In genomic region chr13:93338394-93338793, GRCm38 (mm10) we compare ENCODE assay signal across 19 mouse cellular contexts. TPM values are rescaled to one million over a fixed set of nuclear protein-coding genes. Genes with fewer than 3 reads are reported as not detected.
DNase-seq lines count a peak whose midpoint lies in the region; ATAC-seq lines count a peak whose summit lies in the region.
"Had no signal": no experiment of that assay in that cellular context is flagged by ENCODE, and none has a peak within 500 bp of the region (broad histone marks: within the 10 kb centered on the region; RNA-seq: fewer than 3 reads in every experiment).

No protein-coding gene starts in this region.

- no peak overlapping the region for H3K9ac ChIP-seq in heart, embryonic 13.5 days
- H3K9ac ChIP-seq: forebrain, embryonic 12.5 days; intestine, embryonic 15.5 days; liver, embryonic 15.5 days; neural tube, embryonic 15.5 days; stomach, embryonic 15.5 days had no signal

- DNase-seq in heart, postnatal 4 days: no peak
- peak; percentile 45 for DNase-seq in CD4-positive helper T cell, adult 2 months (ENCODE audit: low read depth, low spot score)
- DNase-seq in limb, embryonic 10.5 days (ENCODE audit: low spot score): no peak
- DNase-seq in kidney, adult 8-10 months: no peak
- no peak for DNase-seq in right cerebral cortex, postnatal 14 days
- no peak for DNase-seq in gastrocnemius, postnatal 10 days
- DNase-seq: cerebellum, postnatal 14 days; kidney, postnatal 10 days; lung, postnatal 10 days; retina, postnatal 1 day had no signal

- no peaks in the 10 kb centered on the region for H3K27me3 ChIP-seq in heart, embryonic 13.5 days (replicated peaks)
- no peaks in the 10 kb centered on the region for H3K27me3 ChIP-seq in limb, embryonic 10.5 days (ENCODE audit: low read depth, poor library complexity, severe bottlenecking)
- H3K27me3 ChIP-seq: forebrain, embryonic 12.5 days; intestine, embryonic 15.5 days; liver, embryonic 15.5 days; megakaryocyte, embryonic 14.5 days; neural tube, embryonic 15.5 days; stomach, embryonic 15.5 days had no signal

- H3K27ac ChIP-seq in heart, embryonic 13.5 days (replicated peaks): peak overlapping the region; percentile 77
- peak overlapping the region; percentile 59; the same call in 1 of the 2 replicates for H3K27ac ChIP-seq in limb, embryonic 10.5 days
- H3K27ac ChIP-seq: forebrain, embryonic 12.5 days; intestine, embryonic 15.5 days; left cerebral cortex, adult 2 months; liver, embryonic 15.5 days; neural tube, embryonic 15.5 days; stomach, embryonic 15.5 days had no signal

- WGBS in heart, embryonic 13.5 days: 12% methylated on average over 5 of the region's 5 CpGs
- WGBS in limb, embryonic 10.5 days: 36% methylated on average over 5 of the region's 5 CpGs

- no peak overlapping the region for H3K4me3 ChIP-seq in heart, embryonic 13.5 days
- no peak overlapping the region for H3K4me3 ChIP-seq in limb, embryonic 10.5 days
- H3K4me3 ChIP-seq: forebrain, embryonic 12.5 days; intestine, embryonic 15.5 days; left cerebral cortex, adult 2 months; liver, embryonic 15.5 days; megakaryocyte, embryonic 14.5 days; neural tube, embryonic 15.5 days; stomach, embryonic 15.5 days had no signal

- H3K9me3 ChIP-seq in heart, embryonic 13.5 days: no peaks in the 10 kb centered on the region
- H3K9me3 ChIP-seq in limb, embryonic 10.5 days (replicated peaks): no peaks in the 10 kb centered on the region
- H3K9me3 ChIP-seq: forebrain, embryonic 12.5 days; intestine, embryonic 15.5 days; liver, embryonic 15.5 days; megakaryocyte, embryonic 14.5 days; neural tube, embryonic 15.5 days; stomach, embryonic 15.5 days had no signal

- peaks cover 8% of the 10 kb centered on the region; the same call in 1 of the 2 replicates for H3K36me3 ChIP-seq in heart, embryonic 13.5 days
- H3K36me3 ChIP-seq in limb, embryonic 10.5 days: 0 out of 2 replicates have a peak, but pooled peaks cover 7% of the 10 kb centered on the region
- H3K36me3 ChIP-seq: forebrain, embryonic 12.5 days; intestine, embryonic 15.5 days; liver, embryonic 15.5 days; neural tube, embryonic 15.5 days; stomach, embryonic 15.5 days had no signal

- H3K4me1 ChIP-seq in heart, embryonic 13.5 days: peaks cover 31% of the 10 kb centered on the region
- H3K4me1 ChIP-seq in limb, embryonic 10.5 days: peaks cover 16% of the 10 kb centered on the region
- H3K4me1 ChIP-seq: forebrain, embryonic 12.5 days; intestine, embryonic 15.5 days; neural tube, embryonic 15.5 days; stomach, embryonic 15.5 days had no signal

- H3K4me2 ChIP-seq in heart, embryonic 13.5 days: peak overlapping the region; percentile 27
- H3K4me2 ChIP-seq: forebrain, embryonic 12.5 days; intestine, embryonic 15.5 days; liver, embryonic 15.5 days; neural tube, embryonic 15.5 days; stomach, embryonic 15.5 days had no signal

- ATAC-seq in heart, embryonic 13.5 days (ENCODE audit: extremely low read depth, insufficient number of reproducible peaks, low FRiP score, low TSS enrichment): no peak
- peak; percentile 69 for ATAC-seq in activated CD4-positive, CD25-positive, alpha-beta regulatory T cell, adult 4 months
- ATAC-seq: intestine, embryonic 15.5 days had no signal

RNA-seq across cellular contexts. Expression of gene Homer1, which starts 39.0 kb away (rescaled TPM):
- 10.6 and 11.1 TPM in 2 replicates for polyA plus RNA-seq in heart, embryonic 13.5 days (2015; fragmentation: Nextera tagmentation; extraction: Ambion mirVana)
- total RNA-seq in heart, postnatal 4 days (2021): 10 to 100 TPM; 60.5 to 63.7 TPM
- polyA plus RNA-seq in activated CD4-positive, CD25-positive, alpha-beta regulatory T cell, adult 4 months (2017; shearing (Covaris generic)): 1 to 10 TPM; 2.6 to 4.7 TPM
- 9.2 and 9.6 TPM in 2 replicates for polyA plus RNA-seq in limb, embryonic 10.5 days (2016; fragmentation: Nextera tagmentation; extraction: Ambion mirVana)
- 10 to 100 TPM; 45.0 to 60.9 TPM for total RNA-seq in gastrocnemius, postnatal 10 days (2021)
